Mouse (Mus musculus) limb, embryonic 12.5 days (tissue): ENCODE measurements around the gene Snx8. TPM values are rescaled to one million over a fixed set of nuclear protein-coding genes. Genes with fewer than 3 reads are reported as not detected.

Experiments used
- ATAC-seq: fragments of 200-750 bp; cut with Nextera tagmentation; 2 replicates; pipeline ENCODE4 v1.8.0; 2017; ENCODE audit warnings: low read depth, moderate TSS enrichment; ENCODE audit not compliant: insufficient number of reproducible peaks, insufficient read depth, low FRiP score, low TSS enrichment
- H3K27ac ChIP-seq: fragments of 300-500 bp; sonication (generic); 2 replicates; pipeline ENCODE4 v1.5.1; 2016; ENCODE audit warnings: mild to moderate bottlenecking, moderate library complexity
- H3K27me3 ChIP-seq: fragments of 300-500 bp; sonication (generic); 2 replicates; pipeline ENCODE4 v1.6.1; 2016; ENCODE audit warnings: mild to moderate bottlenecking, moderate library complexity
- H3K36me3 ChIP-seq: fragments of 300-500 bp; sonication (generic); 2 replicates; pipeline ENCODE4 v1.6.1; 2016; ENCODE audit warnings: mild to moderate bottlenecking, moderate library complexity
- H3K4me1 ChIP-seq: fragments of 300-500 bp; sonication (generic); replicated peaks from 2 replicates; pipeline ENCODE4 v1.6.1; 2016
- H3K4me2 ChIP-seq: fragments of 300-500 bp; sonication (generic); 2 replicates; pipeline ENCODE4 v1.6.1; 2016; ENCODE audit warnings: mild to moderate bottlenecking, moderate library complexity
- H3K4me3 ChIP-seq: fragments of 300-500 bp; sonication (generic); replicated peaks from 2 replicates; pipeline ENCODE4 v1.5.1; 2016; ENCODE audit warnings: mild to moderate bottlenecking
- H3K9ac ChIP-seq: fragments of 300-500 bp; sonication (generic); replicated peaks from 2 replicates; pipeline ENCODE4 v1.6.1; 2016; ENCODE audit warnings: mild to moderate bottlenecking, moderate library complexity
- H3K9me3 ChIP-seq: fragments of 300-500 bp; sonication (generic); 2 replicates; pipeline ENCODE4 v1.6.1; 2016; ENCODE audit warnings: mild to moderate bottlenecking, moderate library complexity
- whole genome bisulfite sequencing: fragments of 180-500 bp; shearing (Covaris S2); methylation state at CpG from one replicate; pipeline ENCODE4 v1.1.7; 2016; 5-methylcytosine and 5-hydroxymethylcytosine counted together
- polyA plus RNA-seq: library from polyadenylated mRNA; unstranded; fragments of >200 nt; fragmentation: Nextera tagmentation; extraction: Ambion mirVana; gene quantifications from 2 replicates; pipeline ENCODE4 v1.2.1, GENCODE M21; 2016

Gene Snx8
- polyA plus RNA-seq, 1 experiment from 2014 or later, result 20.5 TPM

- 93% methylated on average over 6 of the region's 6 CpGs for WGBS
- H3K27ac ChIP-seq, result no peak overlapping the region
Measured at GRCm38 (mm10) chr5:140382688-140383087, 6.4 kb downstream of the Snx8 start.

GRCm38 (mm10) chr5:140381156-140381555 is 7.9 kb downstream of the Snx8 start:
- Histone ChIP-seq H3K36me3 (no peaks in the 10 kb centered on the region), H3K4me2 (no peak overlapping the region), H3K9me3 (no peaks in the 10 kb centered on the region), H3K9ac (no peak overlapping the region), H3K4me3 (no peak overlapping the region), H3K27me3 (no peaks in the 10 kb centered on the region), H3K27ac (no peak overlapping the region), H3K4me1 (peaks cover 13% of the 10 kb centered on the region)
- ATAC-seq, result no peak
- WGBS, result 91% methylated on average over 7 of the region's 7 CpGs

More at GRCm38 (mm10) chr5:140382688-140383087, 6.4 kb downstream of the Snx8 start:
- no peaks in the 10 kb centered on the region for H3K9me3 ChIP-seq
- no peak for ATAC-seq
- H3K4me2 ChIP-seq, result no peak overlapping the region
- no peak overlapping the region for H3K4me3 ChIP-seq
- no peaks in the 10 kb centered on the region for H3K27me3 ChIP-seq
- no peak overlapping the region for H3K9ac ChIP-seq
- peaks cover 18% of the 10 kb centered on the region for H3K4me1 ChIP-seq
- no peaks in the 10 kb centered on the region for H3K36me3 ChIP-seq

- ATAC-seq, result no peak
- 76% methylated on average over 6 of the region's 6 CpGs for WGBS
- Histone ChIP-seq H3K9me3 (no peaks in the 10 kb centered on the region), H3K4me1 (peaks cover 13% of the 10 kb centered on the region), H3K9ac (peak overlapping the region; percentile 18; the same call in 1 of the 2 replicates), H3K4me3 (no peak overlapping the region), H3K27me3 (no peaks in the 10 kb centered on the region), H3K27ac (no peak overlapping the region), H3K4me2 (no peak overlapping the region), H3K36me3 (no peaks in the 10 kb centered on the region)
Measured at GRCm38 (mm10) chr5:140379299-140379698, 9.8 kb downstream of the Snx8 start.

DNA sequence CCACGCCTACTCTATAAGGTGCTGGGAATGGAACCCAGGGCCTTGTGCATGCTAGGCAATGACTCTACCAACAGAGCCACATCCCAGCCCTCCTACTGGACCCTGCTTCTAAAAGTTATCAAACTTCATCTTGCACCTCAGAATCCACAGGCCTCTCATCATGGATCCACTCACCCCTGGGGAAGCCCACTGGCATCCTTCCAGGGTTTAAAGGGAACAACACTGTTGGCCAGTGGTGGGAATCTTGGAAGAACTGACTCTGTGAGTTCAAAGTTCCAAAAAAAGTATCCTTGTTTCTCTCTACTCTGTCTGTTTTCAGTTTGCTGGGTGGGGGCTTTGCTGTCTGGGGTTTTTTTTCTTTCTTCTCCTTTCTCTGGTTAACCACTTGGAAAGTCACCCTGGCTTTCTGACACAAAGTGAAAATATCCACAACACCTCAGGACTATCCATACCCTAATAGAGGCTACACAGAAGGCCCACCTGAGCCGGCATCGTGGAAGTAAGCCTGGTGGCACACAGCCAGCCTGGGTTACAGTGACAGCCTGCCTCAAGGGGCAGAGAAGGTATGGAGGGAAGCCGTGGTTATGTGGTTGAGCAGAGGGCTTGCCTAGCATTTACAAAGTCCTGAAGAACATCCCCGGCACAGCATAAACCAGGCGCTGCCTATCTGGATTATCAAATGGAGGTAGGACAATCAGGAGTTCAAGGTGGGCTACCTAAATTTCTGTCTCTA is 10.8 kb downstream of the Snx8 start:
- H3K4me3 ChIP-seq, result no peak overlapping the region
- no peak overlapping the region for H3K4me2 ChIP-seq
- H3K27me3 ChIP-seq, result no peaks in the 10 kb centered on the region
- no peak for ATAC-seq
- no peaks in the 10 kb centered on the region for H3K9me3 ChIP-seq
- 90% methylated on average over 6 of the region's 6 CpGs for WGBS
- H3K36me3 ChIP-seq, result no peaks in the 10 kb centered on the region
- H3K27ac ChIP-seq, result no peak overlapping the region
- peaks cover 6% of the 10 kb centered on the region for H3K4me1 ChIP-seq
- no peak overlapping the region for H3K9ac ChIP-seq

- ATAC-seq, result no peak
- Histone ChIP-seq H3K4me1 (peaks cover 5% of the 10 kb centered on the region), H3K4me2 (no peak overlapping the region), H3K36me3 (no peaks in the 10 kb centered on the region), H3K4me3 (no peak overlapping the region), H3K9ac (no peak overlapping the region), H3K9me3 (no peaks in the 10 kb centered on the region), H3K27me3 (no peaks in the 10 kb centered on the region), H3K27ac (no peak overlapping the region)
- 92% methylated on average over 4 of the region's 4 CpGs for WGBS
Measured at GRCm38 (mm10) chr5:140375249-140375829, 13.7 kb downstream of the Snx8 start.

DNA sequence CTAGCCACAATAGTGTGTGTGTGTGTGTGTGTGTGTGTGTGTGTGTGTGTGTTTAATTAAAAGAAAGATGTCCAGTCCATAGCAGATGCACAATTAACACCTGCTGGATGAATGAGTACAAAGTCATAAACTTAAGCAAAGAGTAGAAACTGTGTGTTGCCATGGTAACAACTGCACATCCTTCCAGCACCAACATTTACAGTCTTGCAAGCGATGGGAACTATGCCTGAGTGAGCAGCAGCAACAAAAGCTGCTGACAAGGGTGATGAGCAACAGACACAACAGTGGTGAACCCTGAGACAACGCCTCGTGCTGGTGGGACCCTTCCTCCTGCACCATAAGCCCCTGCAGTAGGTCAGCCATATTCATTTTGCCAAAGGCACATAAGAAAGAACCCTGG is 14.8 kb downstream of the Snx8 start:
- Histone ChIP-seq H3K27me3 (no peaks in the 10 kb centered on the region), H3K27ac (no peak overlapping the region), H3K4me1 (peaks cover 5% of the 10 kb centered on the region), H3K36me3 (no peaks in the 10 kb centered on the region), H3K9ac (no peak overlapping the region), H3K9me3 (no peaks in the 10 kb centered on the region), H3K4me2 (no peak overlapping the region), H3K4me3 (no peak overlapping the region)
- ATAC-seq, result no peak
- 47% methylated on average over 3 of the region's 3 CpGs for WGBS

GRCm38 (mm10) chr5:140373711-140374110 is 15.4 kb downstream of the Snx8 start:
- Histone ChIP-seq H3K27ac (no peak overlapping the region), H3K4me1 (peaks cover 5% of the 10 kb centered on the region), H3K4me3 (no peak overlapping the region), H3K9ac (no peak overlapping the region), H3K27me3 (no peaks in the 10 kb centered on the region), H3K4me2 (no peak overlapping the region), H3K9me3 (no peaks in the 10 kb centered on the region), H3K36me3 (no peaks in the 10 kb centered on the region)
- no peak for ATAC-seq
- WGBS, result 90% methylated on average over 2 of the region's 2 CpGs

DNA sequence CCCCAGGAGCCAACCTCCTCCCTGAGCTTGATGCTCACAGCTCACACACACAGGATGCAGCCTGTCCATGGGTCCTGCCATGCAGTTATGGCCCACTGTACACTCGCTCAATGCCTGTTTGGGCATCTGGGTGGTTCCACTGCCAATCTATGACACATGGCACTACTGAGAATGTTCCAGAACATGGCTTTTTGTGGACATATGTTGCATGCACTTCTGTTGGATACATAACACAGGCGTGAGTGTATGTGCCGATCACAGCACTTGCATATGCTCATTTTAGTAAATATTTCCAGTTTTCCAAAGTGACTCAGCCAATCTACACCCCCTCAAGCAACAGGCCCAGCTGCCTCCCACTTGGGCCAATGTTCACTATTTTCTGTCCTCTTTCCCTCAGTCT is 17.4 kb downstream of the Snx8 start:
- Histone ChIP-seq H3K4me2 (no peak overlapping the region), H3K4me1 (peaks cover 5% of the 10 kb centered on the region), H3K27me3 (no peaks in the 10 kb centered on the region), H3K9me3 (no peaks in the 10 kb centered on the region), H3K36me3 (no peaks in the 10 kb centered on the region), H3K27ac (peak overlapping the region; percentile 41; the same call in 1 of the 2 replicates), H3K9ac (no peak overlapping the region), H3K4me3 (no peak overlapping the region)
- 92% methylated on average over 3 of the region's 3 CpGs for WGBS
- no peak for ATAC-seq

GRCm38 (mm10) chr5:140370446-140371254 is 18.4 kb downstream of the Snx8 start:
- H3K4me3 ChIP-seq, result no peak overlapping the region
- 69% methylated on average over 6 of the region's 6 CpGs for WGBS
- H3K4me2 ChIP-seq, result no peak overlapping the region
- ATAC-seq, result no peak
- no peaks in the 10 kb centered on the region for H3K36me3 ChIP-seq
- H3K9me3 ChIP-seq, result no peaks in the 10 kb centered on the region
- peaks cover 5% of the 10 kb centered on the region for H3K4me1 ChIP-seq
- no peak overlapping the region for H3K9ac ChIP-seq
- peak overlapping the region; percentile 74 for H3K27ac ChIP-seq
- no peaks in the 10 kb centered on the region for H3K27me3 ChIP-seq

GRCm38 (mm10) chr5:140369466-140369865 is 19.6 kb downstream of the Snx8 start:
- ATAC-seq, result no peak
- H3K4me1 ChIP-seq, result peaks cover 5% of the 10 kb centered on the region
- no peak overlapping the region for H3K9ac ChIP-seq
- no peaks in the 10 kb centered on the region for H3K27me3 ChIP-seq
- no peak overlapping the region for H3K4me3 ChIP-seq
- H3K4me2 ChIP-seq, result no peak overlapping the region
- H3K27ac ChIP-seq, result no peak overlapping the region
- no peaks in the 10 kb centered on the region for H3K9me3 ChIP-seq
- 0 out of 2 replicates have a peak, but pooled peaks cover 5% of the 10 kb centered on the region for H3K36me3 ChIP-seq
- 91% methylated on average over 2 of the region's 2 CpGs for WGBS

DNA sequence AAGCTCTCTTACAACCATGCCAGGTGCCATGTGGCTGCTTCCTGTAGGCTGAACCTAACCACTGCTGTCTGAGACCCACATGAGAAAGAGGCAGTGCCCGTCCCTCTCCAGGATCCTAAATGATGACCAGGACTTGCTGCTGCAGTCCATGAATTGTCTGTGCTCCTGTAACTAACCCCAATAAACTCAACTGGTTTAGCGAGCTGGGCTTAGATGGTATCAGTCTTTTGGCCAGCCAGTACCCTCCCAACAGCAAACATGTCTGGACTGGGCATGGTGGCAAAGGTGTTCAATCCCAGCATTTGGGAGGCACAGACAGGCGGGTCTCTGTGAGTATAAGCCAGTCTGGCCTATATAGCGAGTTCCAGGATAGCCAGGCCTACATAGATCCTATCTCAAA is 20.1 kb downstream of the Snx8 start:
- ATAC-seq, result no peak
- Histone ChIP-seq H3K9me3 (peaks cover 3% of the 10 kb centered on the region; the same call in 1 of the 2 replicates), H3K36me3 (0 out of 2 replicates have a peak, but pooled peaks cover 5% of the 10 kb centered on the region), H3K4me1 (no peaks in the 10 kb centered on the region; the same call in 1 of the 2 replicates), H3K27me3 (no peaks in the 10 kb centered on the region), H3K27ac (no peak overlapping the region), H3K4me2 (no peak overlapping the region), H3K4me3 (no peak overlapping the region), H3K9ac (no peak overlapping the region)
- 89% methylated on average over 4 of the region's 4 CpGs for WGBS
